Mouse (Mus musculus): ENCODE data around the gene Ubqln4. TPM values are rescaled to one million over a fixed set of nuclear protein-coding genes. Genes with fewer than 3 reads are reported as not detected.

Ubqln4 gene
- total and polyA plus RNA-seq, 3 experiments: 22.8 to 62.2 (median 39.6) TPM

- in situ Hi-C loops (cut with MboI; ENCODE audit: low pct_ligation_motif_present, low pct_unique_long_range_greater_than_20kb, low sequenced_read_pairs) (no loop called here), dilution Hi-C loops (cut with MboI; ENCODE audit: extremely low pct_ligation_motif_present, extremely low pct_unique_long_range_greater_than_20kb, low sequenced_read_pairs) (no loop called here)
- H3K4me1 ChIP-seq (ENCODE audit: control insufficient read depth in 1 of 2, insufficient read depth in 2 of 2): peaks cover 13 to 31% of the 10 kb centered on the region in 2 experiments
- H3K36me3 ChIP-seq (replicated peaks in 1 of 2; ENCODE audit: control insufficient read depth in 1 of 2, insufficient read depth in 1 of 2, low read length in 1 of 2): peaks cover 3 to 24% of the 10 kb centered on the region in 2 experiments
- H3K9ac ChIP-seq (ENCODE audit: insufficient read depth, low read depth): peak overlapping the region; percentile 8; the same call in 1 of the 2 replicates
- H3K27ac ChIP-seq (ENCODE audit: insufficient read depth, low read depth): peak overlapping the region; percentile 35
- H3K4me3 ChIP-seq (replicated peaks in 1 of 3; ENCODE audit: low read depth in 2 of 3, low read length in 2 of 3, poor library complexity in 1 of 3): peak overlapping the region; percentile 31 to 39 (median 35)
- no peaks in the 10 kb centered on the region for H3K27me3 ChIP-seq (replicated peaks)
- peak; percentile 51 for DNase-seq (ENCODE audit: extremely low read depth)
- H3K79me2 ChIP-seq (replicated peaks; ENCODE audit: control insufficient read depth, extremely low read depth, insufficient read depth, poor library complexity, severe bottlenecking): no peaks in the 10 kb centered on the region
- H3K9me3 ChIP-seq (replicated peaks; ENCODE audit: low read length): no peaks in the 10 kb centered on the region
- H3K4me2 ChIP-seq (ENCODE audit: insufficient read depth, low read depth, poor library complexity, severe bottlenecking): peak overlapping the region; percentile 55
- TF ChIP-seq HCFC1 (IDR thresholded peaks at IDR 0.05; ENCODE audit: low read depth, low read length): 0 out of 2 replicates have a peak, but pooled peaks have one; percentile 22
- TF ChIP-seq RAD21 (IDR thresholded peaks at IDR 0.05; ENCODE audit: low read depth, low read length): peak; percentile 81
- no peak for TF ChIP-seq KAT2A (IDR thresholded peaks at IDR 0.05; ENCODE audit: insufficient replicate concordance, low read length)
- no peak for TF ChIP-seq POLR2AphosphoS2 (IDR thresholded peaks at IDR 0.05; ENCODE audit: low read depth, low read length)
- peak in 1 of 2 experiments; percentile 89; a peak in 3 of 4 replicates for TF ChIP-seq CTCF (conservative IDR thresholded peaks at IDR 0.05 in 1 of 2, IDR thresholded peaks at IDR 0.05 in 1 of 2; ENCODE audit: low read depth in 2 of 2, low read length in 2 of 2)
- peak; percentile 52 for TF ChIP-seq SMC3 (IDR thresholded peaks at IDR 0.05; ENCODE audit: low read depth, low read length)
- peak; percentile 32; the same call in 1 of the 2 replicates for TF ChIP-seq ELF1 (IDR thresholded peaks at IDR 0.05; ENCODE audit: low read depth, low read length)
These were observed 9.0 kb upstream of the Ubqln4 start for GRCm38 (mm10) chr3:88544514-88544913.

- Histone ChIP-seq H3K9me3 (replicated peaks; ENCODE audit: low read length) (no peaks in the 10 kb centered on the region), H3K79me2 (replicated peaks; ENCODE audit: control insufficient read depth, extremely low read depth, insufficient read depth, poor library complexity, severe bottlenecking) (no peaks in the 10 kb centered on the region), H3K4me1 (ENCODE audit: control insufficient read depth in 1 of 2, insufficient read depth in 2 of 2) (peaks cover 13 to 31% of the 10 kb centered on the region in 2 experiments), H3K9ac (ENCODE audit: insufficient read depth, low read depth) (peak overlapping the region; percentile 8), H3K4me2 (ENCODE audit: insufficient read depth, low read depth, poor library complexity, severe bottlenecking) (peak overlapping the region; percentile 55), H3K27ac (ENCODE audit: insufficient read depth, low read depth) (peak overlapping the region; percentile 35), H3K27me3 (replicated peaks) (no peaks in the 10 kb centered on the region), H3K36me3 (replicated peaks in 1 of 2; ENCODE audit: control insufficient read depth in 1 of 2, insufficient read depth in 1 of 2, low read length in 1 of 2) (peaks cover 3 to 28% of the 10 kb centered on the region in 2 experiments), H3K4me3 (replicated peaks in 1 of 3; ENCODE audit: low read depth in 2 of 3, low read length in 2 of 3, poor library complexity in 1 of 3) (peak overlapping the region; percentile 31 to 39 (median 35))
- DNase-seq (ENCODE audit: extremely low read depth): peak; percentile 76
- in situ Hi-C loops (cut with MboI; ENCODE audit: low pct_ligation_motif_present, low pct_unique_long_range_greater_than_20kb, low sequenced_read_pairs): loop anchor here (5.0 kb wide), 1 partner anchor 52 kb away; no protein-coding TSS in a partner anchor
- dilution Hi-C loops (cut with MboI; ENCODE audit: extremely low pct_ligation_motif_present, extremely low pct_unique_long_range_greater_than_20kb, low sequenced_read_pairs): no loop called here
- TF ChIP-seq IRF4 (IDR thresholded peaks at IDR 0.05; ENCODE audit: low read depth, low read length): peak; percentile 94
- TF ChIP-seq USF1 (IDR thresholded peaks at IDR 0.05; ENCODE audit: low read depth, low read length): peak; percentile 42
- TF ChIP-seq NRF1 (IDR thresholded peaks at IDR 0.05; ENCODE audit: low read depth, low read length): no peak
- TF ChIP-seq SMC3 (IDR thresholded peaks at IDR 0.05; ENCODE audit: low read depth, low read length): peak; percentile 18; the same call in 1 of the 2 replicates
- no peak for TF ChIP-seq ZC3H11A (IDR thresholded peaks at IDR 0.05; ENCODE audit: low read depth, low read length)
- peak; percentile 58; the same call in 1 of the 2 replicates for TF ChIP-seq TBP (conservative IDR thresholded peaks at IDR 0.05; ENCODE audit: low read depth, low read length)
- TF ChIP-seq POLR2AphosphoS2 (IDR thresholded peaks at IDR 0.05; ENCODE audit: low read depth, low read length): no peak
- TF ChIP-seq ZNF384 (IDR thresholded peaks at IDR 0.05; ENCODE audit: low read depth, low read length): no peak
- TF ChIP-seq MEF2A (IDR thresholded peaks at IDR 0.05; ENCODE audit: borderline replicate concordance, low read depth, low read length): 0 out of 2 replicates have a peak, but pooled peaks have one; percentile 57
- TF ChIP-seq ETS1 (conservative IDR thresholded peaks at IDR 0.05; ENCODE audit: low read depth, low read length): peak; percentile 45
- no peak for TF ChIP-seq USF2 (conservative IDR thresholded peaks at IDR 0.05; ENCODE audit: low read depth, low read length)
- TF ChIP-seq TCF12 (IDR thresholded peaks at IDR 0.05; ENCODE audit: low read depth, low read length): peak; percentile 62; the same call in 1 of the 2 replicates
- TF ChIP-seq CTCF (conservative IDR thresholded peaks at IDR 0.05 in 1 of 2, IDR thresholded peaks at IDR 0.05 in 1 of 2; ENCODE audit: low read depth in 2 of 2, low read length in 2 of 2): no peak
- TF ChIP-seq RCOR1 (conservative IDR thresholded peaks at IDR 0.05; ENCODE audit: low read depth, low read length): 0 out of 2 replicates have a peak, but pooled peaks have one; percentile 39
- no peak for TF ChIP-seq NELFE (IDR thresholded peaks at IDR 0.05; ENCODE audit: low read depth, low read length)
- no peak for TF ChIP-seq CHD1 (IDR thresholded peaks at IDR 0.05; ENCODE audit: low read depth, low read length)
- peak; percentile 49; the same call in 1 of the 2 replicates for TF ChIP-seq POLR2A (IDR thresholded peaks at IDR 0.05; ENCODE audit: low read depth, low read length)
- TF ChIP-seq JUND (conservative IDR thresholded peaks at IDR 0.05; ENCODE audit: low read depth, low read length): no peak
- TF ChIP-seq KAT2A (IDR thresholded peaks at IDR 0.05; ENCODE audit: insufficient replicate concordance, low read length): no peak
- TF ChIP-seq SIN3A (IDR thresholded peaks at IDR 0.05; ENCODE audit: low read length): no peak; the same call in none of the 2 replicates
- TF ChIP-seq GABPA (IDR thresholded peaks at IDR 0.05; ENCODE audit: insufficient replicate concordance, low read depth, low read length): no peak
- TF ChIP-seq ELF1 (IDR thresholded peaks at IDR 0.05; ENCODE audit: low read depth, low read length): no peak
- TF ChIP-seq RAD21 (IDR thresholded peaks at IDR 0.05; ENCODE audit: low read depth, low read length): no peak
- TF ChIP-seq MXI1 (IDR thresholded peaks at IDR 0.05; ENCODE audit: low read depth, low read length): peak; percentile 62; the same call in 1 of the 2 replicates
- 0 out of 2 replicates have a peak, but pooled peaks have one; percentile 4 for TF ChIP-seq CHD2 (IDR thresholded peaks at IDR 0.05; ENCODE audit: low read length)
- TF ChIP-seq HCFC1 (IDR thresholded peaks at IDR 0.05; ENCODE audit: low read depth, low read length): no peak
- peak; percentile 88 for TF ChIP-seq EP300 (IDR thresholded peaks at IDR 0.05; ENCODE audit: low read length)
- no peak for TF ChIP-seq MAX (IDR thresholded peaks at IDR 0.05; ENCODE audit: low read length)
- no peak for TF ChIP-seq MAZ (IDR thresholded peaks at IDR 0.05; ENCODE audit: low read depth, low read length)
These were observed 8.5 kb upstream of the Ubqln4 start for GRCm38 (mm10) chr3:88544955-88545591.

All from CH12.LX (cell line).